Mouse (Mus musculus): ENCODE results near the gene Tbc1d22a.

Gene Tbc1d22a

GRCm38 (mm10) chr15:86496646-86497045 lies 282.4 kb downstream of the Tbc1d22a start:
- DNase-seq (ENCODE audit: extremely low spot score, low spot score) = no peak

GRCm38 (mm10) chr15:86500536-86500935 lies 286.3 kb downstream of the Tbc1d22a start:
- DNase-seq (ENCODE audit: extremely low spot score, low spot score) = no peak

GRCm38 (mm10) chr15:86503413-86503812 lies 289.2 kb downstream of the Tbc1d22a start:
- no peak for DNase-seq (ENCODE audit: extremely low spot score, low spot score)

GRCm38 (mm10) chr15:86506666-86507065 lies 292.4 kb downstream of the Tbc1d22a start:
- peak; percentile 12 for DNase-seq (ENCODE audit: extremely low spot score, low spot score)

GRCm38 (mm10) chr15:86507546-86507945 lies 293.3 kb downstream of the Tbc1d22a start:
- no peak for DNase-seq (ENCODE audit: extremely low spot score, low spot score)

GRCm38 (mm10) chr15:86508406-86509176 lies 294.3 kb downstream of the Tbc1d22a start:
- DNase-seq (ENCODE audit: extremely low spot score, low spot score) = peak; percentile 12

- peak; percentile 11 for DNase-seq (ENCODE audit: extremely low spot score, low spot score)
Measured at GRCm38 (mm10) chr15:86509601-86510000, 295.3 kb downstream of the Tbc1d22a start.

GRCm38 (mm10) chr15:86511181-86511580 lies 296.9 kb downstream of the Tbc1d22a start:
- peak; percentile 8 for DNase-seq (ENCODE audit: extremely low spot score, low spot score)

GRCm38 (mm10) chr15:86513336-86513735 lies 299.1 kb downstream of the Tbc1d22a start:
- no peak for DNase-seq (ENCODE audit: extremely low spot score, low spot score)

- no peak for DNase-seq (ENCODE audit: extremely low spot score, low spot score)
Measured at GRCm38 (mm10) chr15:86520201-86520600, 305.9 kb downstream of the Tbc1d22a start.

GRCm38 (mm10) chr15:86535356-86535755 lies 321.1 kb downstream of the Tbc1d22a start:
- DNase-seq (ENCODE audit: extremely low spot score, low spot score) = no peak

- no peak for DNase-seq (ENCODE audit: extremely low spot score, low spot score)
Measured at GRCm38 (mm10) chr15:86542371-86542770, 328.1 kb downstream of the Tbc1d22a start.

- DNase-seq (ENCODE audit: extremely low spot score, low spot score) = no peak
Measured at GRCm38 (mm10) chr15:86544122-86544795, 330.0 kb downstream of the Tbc1d22a start.
